Mouse (Mus musculus) embryonic facial prominence, embryonic 12.5 days (tissue): Measurements from ENCODE around the gene Lbhd1. TPM values are rescaled to one million over a fixed set of nuclear protein-coding genes. Genes with fewer than 3 reads are reported as not detected.
"Not testable (repeated sequence)": the region's sequence is repeated elsewhere in the genome, so short reads cannot be mapped to it uniquely, and the experiment has no call there.

Experiments used
- ATAC-seq: fragments of 200-750 bp; cut with Nextera tagmentation; 2 replicates; pipeline ENCODE4 v1.8.0; 2017; ENCODE audit not compliant: insufficient number of reproducible peaks, insufficient read depth, low FRiP score, low TSS enrichment
- H3K27ac ChIP-seq: fragments of 300-500 bp; sonication (generic); 2 replicates; pipeline ENCODE4 v1.5.1; 2016; ENCODE audit warnings: mild to moderate bottlenecking
- H3K27me3 ChIP-seq: fragments of 300-500 bp; sonication (generic); 2 replicates; pipeline ENCODE4 v1.6.1; 2016; ENCODE audit warnings: mild to moderate bottlenecking, moderate library complexity
- H3K36me3 ChIP-seq: fragments of 300-500 bp; sonication (generic); 2 replicates; pipeline ENCODE4 v1.6.1; 2016; ENCODE audit warnings: mild to moderate bottlenecking
- H3K4me1 ChIP-seq: fragments of 300-500 bp; sonication (generic); 2 replicates; pipeline ENCODE4 v1.6.1; 2016
- H3K4me2 ChIP-seq: fragments of 300-500 bp; sonication (generic); replicated peaks from 2 replicates; pipeline ENCODE4 v1.6.1; 2016; ENCODE audit warnings: mild to moderate bottlenecking, moderate library complexity
- H3K4me3 ChIP-seq: fragments of 300-500 bp; sonication (generic); 2 replicates; pipeline ENCODE4 v1.5.1; 2016; ENCODE audit warnings: mild to moderate bottlenecking
- H3K9ac ChIP-seq: fragments of 300-500 bp; sonication (generic); 2 replicates; pipeline ENCODE4 v1.6.1; 2016; ENCODE audit warnings: mild to moderate bottlenecking, moderate library complexity
- H3K9me3 ChIP-seq: fragments of 300-500 bp; sonication (generic); 2 replicates; pipeline ENCODE4 v1.6.1; 2016; ENCODE audit warnings: mild to moderate bottlenecking, moderate library complexity
- WGBS: fragments of 180-500 bp; shearing (Covaris S2); methylation state at CpG from one replicate; pipeline ENCODE4 v1.1.7; 2016; 5-methylcytosine and 5-hydroxymethylcytosine counted together
- polyA plus RNA-seq: library from polyadenylated mRNA; unstranded; fragments of >200 nt; fragmentation: Nextera tagmentation; extraction: Ambion mirVana; gene quantifications from 2 replicates; pipeline ENCODE4 v1.2.1, GENCODE M21; 2016

Lbhd1 gene
- polyA plus RNA-seq, 1 experiment from 2014 or later, result 88.4 TPM

- Histone ChIP-seq H3K9me3 (no peaks in the 10 kb centered on the region), H3K4me2 (peak within 1 kb of the TSS; percentile 6; the same call in 1 of the 2 replicates), H3K27me3 (no peaks in the 10 kb centered on the region), H3K36me3 (peaks cover 20% of the 10 kb centered on the region), H3K27ac (peak within 1 kb of the TSS; percentile 65), H3K4me3 (no peak within 1 kb of the TSS), H3K9ac (no peak within 1 kb of the TSS), H3K4me1 (peaks cover 3% of the 10 kb centered on the region; the same call in 1 of the 2 replicates)
- 16% methylated on average over 7 of the region's 7 CpGs for whole genome bisulfite sequencing
- ATAC-seq, result peak; percentile 70
Observed at GRCm38 (mm10) chr19:8850402-8850901, 33.1 kb upstream of the Lbhd1 start, which contains the start of gene Lrrn4cl. Lrrn4cl (plus strand) TSS chr19:8850768.

- Histone ChIP-seq H3K9ac (no peak overlapping the region), H3K27ac (no peak overlapping the region), H3K9me3 (no peaks in the 10 kb centered on the region), H3K4me2 (no peak overlapping the region), H3K36me3 (peaks cover 13% of the 10 kb centered on the region), H3K4me1 (peaks cover 3% of the 10 kb centered on the region; the same call in 1 of the 2 replicates), H3K27me3 (no peaks in the 10 kb centered on the region), H3K4me3 (no peak overlapping the region)
- 60% methylated on average over 7 of the region's 7 CpGs for WGBS
- ATAC-seq, result no peak
Observed at GRCm38 (mm10) chr19:8851639-8852038, 31.9 kb upstream of the Lbhd1 start.

GRCm38 (mm10) chr19:8852236-8852928, 31.1 kb upstream of the Lbhd1 start:
- Histone ChIP-seq H3K9me3 (no peaks in the 10 kb centered on the region), H3K9ac (no peak overlapping the region), H3K27ac (no peak overlapping the region), H3K4me2 (no peak overlapping the region), H3K36me3 (peaks cover 6% of the 10 kb centered on the region; the same call in 1 of the 2 replicates), H3K4me3 (no peak overlapping the region), H3K4me1 (peaks cover 3% of the 10 kb centered on the region; the same call in 1 of the 2 replicates), H3K27me3 (no peaks in the 10 kb centered on the region)
- WGBS, result 59% methylated on average over 10 of the region's 10 CpGs
- no peak for ATAC-seq

- H3K4me2 ChIP-seq, result no peak overlapping the region
- no peaks in the 10 kb centered on the region for H3K36me3 ChIP-seq
- no peaks in the 10 kb centered on the region for H3K27me3 ChIP-seq
- no peak for ATAC-seq
- H3K4me3 ChIP-seq, result no peak overlapping the region
- peaks cover 3% of the 10 kb centered on the region; the same call in 1 of the 2 replicates for H3K4me1 ChIP-seq
- H3K9me3 ChIP-seq, result no peaks in the 10 kb centered on the region
- no peak overlapping the region for H3K9ac ChIP-seq
- no peak overlapping the region for H3K27ac ChIP-seq
- WGBS, result 86% methylated on average over 3 of the region's 3 CpGs
Observed at GRCm38 (mm10) chr19:8853117-8853516, 30.4 kb upstream of the Lbhd1 start.

GRCm38 (mm10) chr19:8857689-8858088, 25.8 kb upstream of the Lbhd1 start:
- H3K9ac ChIP-seq, result no peak overlapping the region
- H3K4me2 ChIP-seq, result no peak overlapping the region
- no peak for ATAC-seq
- H3K9me3 ChIP-seq, result no peaks in the 10 kb centered on the region
- H3K27ac ChIP-seq, result no peak overlapping the region
- no peaks in the 10 kb centered on the region for H3K27me3 ChIP-seq
- WGBS, result 40% methylated on average over 4 of the region's 4 CpGs
- H3K36me3 ChIP-seq, result no peaks in the 10 kb centered on the region
- H3K4me1 ChIP-seq, result no peaks in the 10 kb centered on the region
- no peak overlapping the region for H3K4me3 ChIP-seq

GRCm38 (mm10) chr19:8859018-8859417, 24.5 kb upstream of the Lbhd1 start:
- no peak overlapping the region for H3K4me2 ChIP-seq
- no peaks in the 10 kb centered on the region for H3K27me3 ChIP-seq
- no peak for ATAC-seq
- H3K9ac ChIP-seq, result no peak overlapping the region
- no peaks in the 10 kb centered on the region for H3K4me1 ChIP-seq
- no peaks in the 10 kb centered on the region for H3K36me3 ChIP-seq
- no peak overlapping the region for H3K27ac ChIP-seq
- H3K4me3 ChIP-seq, result no peak overlapping the region
- 11% methylated on average over 1 of the region's 1 CpGs for WGBS
- H3K9me3 ChIP-seq, result no peaks in the 10 kb centered on the region

- 85% methylated on average over 6 of the region's 6 CpGs for WGBS
- no peak overlapping the region for H3K4me3 ChIP-seq
- H3K27ac ChIP-seq, result no peak overlapping the region
- no peak for ATAC-seq
- no peaks in the 10 kb centered on the region for H3K27me3 ChIP-seq
- H3K9me3 ChIP-seq, result no peaks in the 10 kb centered on the region
- H3K9ac ChIP-seq, result no peak overlapping the region
- no peak overlapping the region for H3K4me2 ChIP-seq
- H3K4me1 ChIP-seq, result no peaks in the 10 kb centered on the region
- H3K36me3 ChIP-seq, result no peaks in the 10 kb centered on the region
Observed at GRCm38 (mm10) chr19:8864265-8864664, 19.3 kb upstream of the Lbhd1 start.

- H3K4me2 ChIP-seq, result peak overlapping the region; percentile 88; the same call in 1 of the 2 replicates
- WGBS, result 63% methylated on average over 3 of the region's 3 CpGs
Observed at GRCm38 (mm10) chr19:8870381-8870780, 13.2 kb upstream of the Lbhd1 start.

GRCm38 (mm10) chr19:8870838-8871237, 12.7 kb upstream of the Lbhd1 start:
- no peaks in the 10 kb centered on the region for H3K9me3 ChIP-seq
- peaks cover 7% of the 10 kb centered on the region for H3K4me1 ChIP-seq
- 56% methylated on average over 9 of the region's 9 CpGs for WGBS
- peak overlapping the region; percentile 98 for H3K9ac ChIP-seq
- H3K27ac ChIP-seq, result peak overlapping the region; percentile 84
- ATAC-seq, result no peak; the same call in 1 of the 2 replicates
- peaks cover 28% of the 10 kb centered on the region for H3K36me3 ChIP-seq
- H3K4me3 ChIP-seq, result peak overlapping the region; percentile 98
- H3K4me2 ChIP-seq, result peak overlapping the region; percentile 88
- no peaks in the 10 kb centered on the region for H3K27me3 ChIP-seq

More at GRCm38 (mm10) chr19:8870381-8870780, 13.2 kb upstream of the Lbhd1 start:
- not testable (repeated sequence) for ATAC-seq, H3K27me3 ChIP-seq, H3K9me3 ChIP-seq, H3K9ac ChIP-seq, H3K4me1 ChIP-seq, H3K27ac ChIP-seq
- Histone ChIP-seq H3K4me3 (peak overlapping the region; percentile 98; the same call in 1 of the 2 replicates), H3K36me3 (peaks cover 23% of the 10 kb centered on the region)

GRCm38 (mm10) chr19:8871267-8872186, 12.0 kb upstream of the Lbhd1 start, which contains the start of gene Ubxn1:
Ubxn1 (plus strand) TSS chr19:8871496.
- Histone ChIP-seq H3K27me3 (no peaks in the 10 kb centered on the region), H3K9me3 (no peaks in the 10 kb centered on the region), H3K9ac (peak within 1 kb of the TSS; percentile 98), H3K27ac (peak within 1 kb of the TSS; percentile 84), H3K4me3 (peak within 1 kb of the TSS; percentile 98), H3K4me1 (peaks cover 7% of the 10 kb centered on the region), H3K36me3 (peaks cover 34% of the 10 kb centered on the region), H3K4me2 (peak within 1 kb of the TSS; percentile 88)
- ATAC-seq, result peak; percentile 95
- under 1% methylated on average over 58 of the region's 59 CpGs for WGBS

- Histone ChIP-seq H3K36me3 (peaks cover 42% of the 10 kb centered on the region), H3K9me3 (no peaks in the 10 kb centered on the region), H3K4me2 (peak overlapping the region; percentile 88), H3K4me3 (peak overlapping the region; percentile 98), H3K27me3 (no peaks in the 10 kb centered on the region), H3K9ac (peak overlapping the region; percentile 98), H3K27ac (no peak overlapping the region), H3K4me1 (peaks cover 7% of the 10 kb centered on the region)
- no peak for ATAC-seq
- 70% methylated on average over 10 of the region's 10 CpGs for WGBS
Observed at GRCm38 (mm10) chr19:8872266-8872840, 11.2 kb upstream of the Lbhd1 start.
